Comparison of ENCODE assay signal across 7 mouse cellular contexts in the genomic region with DNA sequence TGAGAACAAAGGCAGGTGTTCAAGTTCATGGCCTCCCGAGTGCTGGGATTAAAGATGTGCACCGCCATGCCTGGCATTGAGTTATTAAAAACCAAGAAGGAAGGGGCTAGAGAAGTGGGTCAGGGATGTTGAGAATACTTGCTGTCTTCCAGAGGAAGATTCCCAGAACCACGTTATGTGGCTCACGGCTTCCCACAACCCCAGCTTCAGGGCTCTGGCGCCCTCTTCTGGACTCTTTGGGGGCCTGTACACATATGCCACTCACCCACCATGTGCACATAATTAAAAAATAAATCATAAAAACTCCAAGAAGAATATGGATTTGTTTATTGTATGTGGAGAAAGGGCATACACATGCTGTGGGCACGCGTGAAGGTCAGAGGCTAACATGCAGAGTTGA. TPM values are rescaled to one million over a fixed set of nuclear protein-coding genes. Genes with fewer than 3 reads are reported as not detected.
DNase-seq lines count a peak whose midpoint lies in the region; ATAC-seq lines count a peak whose summit lies in the region.

No protein-coding gene starts in this region.

- DNase-seq in left cerebral cortex, postnatal 4 days: peak; percentile 18
- no peak for DNase-seq in left cerebral cortex, postnatal 36 days (ENCODE audit: low spot score in 2 of 2)
- peak; percentile 81 for DNase-seq in ZHBTc4 (ENCODE audit: low read depth, low spot score)
- peak; percentile 16 for DNase-seq in lung, postnatal 10 days
- DNase-seq in right cerebral cortex, postnatal 14 days: no peak

- intact Hi-C loops in left cerebral cortex, postnatal 4 days (cut with DNase I): no loop called here
- intact Hi-C loops in left cerebral cortex, postnatal 36 days (cut with DNase I): loop anchor here (2.0 kb wide), 1 partner anchor 41 kb away; no protein-coding TSS in a partner anchor

- 0 out of 2 replicates have a peak, but pooled peaks have one; percentile 48 for ATAC-seq in erythroblast, adult 5-6 weeks (replicated peaks; ENCODE audit: low FRiP score, poor library complexity, severe bottlenecking)
- no peak for ATAC-seq in monocyte, adult 5-6 weeks (replicated peaks; ENCODE audit: insufficient number of reproducible peaks, low FRiP score, low TSS enrichment, poor library complexity, severe bottlenecking)

RNA-seq across cellular contexts. Expression of a gene that starts 30.9 kb away (rescaled TPM):
- 10 to 100 TPM; 77.6 to 79.9 TPM for total RNA-seq in left cerebral cortex, postnatal 4 days (2021)
- total RNA-seq in left cerebral cortex, postnatal 36 days (2021): 10 to 100 TPM; 51.0 to 54.8 TPM
- 19.4 and 28.6 TPM in 2 replicates for total RNA-seq in erythroblast, adult 5-6 weeks (2015; ENCODE audit: low replicate concordance)
- 27.2 and 40.0 TPM in 2 replicates for total RNA-seq in erythroblast, adult 5-6 weeks (2017; ENCODE audit: low replicate concordance)
- total RNA-seq in monocyte, adult 5-6 weeks (2017): 68.1 to 119 TPM (median 87.3 TPM) in 3 replicates

Comparison
In these comparisons a context has a peak if more than half of its experiments do, and no peak if none do; other contexts are left out.
1. DNase-seq: peak in left cerebral cortex, postnatal 4 days (single experiment), ZHBTc4 (single experiment) and lung, postnatal 10 days (single experiment); none in left cerebral cortex, postnatal 36 days (0 of 2) and right cerebral cortex, postnatal 14 days (single experiment).